Mouse (Mus musculus) neural tube, embryonic 14.5 days (tissue): ENCODE data around the gene Nrros. TPM values are rescaled to one million over a fixed set of nuclear protein-coding genes. Genes with fewer than 3 reads are reported as not detected.
A peak's percentile ranks its signal among the peaks of the same experiment; 100 is the strongest.

Source experiments
- ATAC-seq: fragments of 200-750 bp; cut with Nextera tagmentation; 2 replicates; pipeline ENCODE4 v1.8.0; 2017; ENCODE audit warnings: low read depth, mild to moderate bottlenecking, moderate TSS enrichment, moderate library complexity
- H3K27ac ChIP-seq: fragments of 300-500 bp; sonication (generic); 2 replicates; pipeline ENCODE4 v1.5.1; 2014; ENCODE audit warnings: low read depth, mild to moderate bottlenecking, control low read depth, low read length, moderate library complexity, mixed read lengths
- H3K27me3 ChIP-seq: fragments of 300-500 bp; sonication (generic); 2 replicates; pipeline ENCODE4 v1.6.1; 2014; ENCODE audit warnings: low read length; ENCODE audit not compliant: control insufficient read depth, insufficient read depth
- H3K36me3 ChIP-seq: fragments of 300-500 bp; sonication (generic); 2 replicates; pipeline ENCODE4 v1.6.1; 2014; ENCODE audit warnings: low read length, mixed read lengths; ENCODE audit not compliant: control insufficient read depth, insufficient read depth
- H3K4me1 ChIP-seq: fragments of 300-500 bp; sonication (generic); 2 replicates; pipeline ENCODE4 v1.6.1; 2014; ENCODE audit warnings: low read length; ENCODE audit not compliant: control insufficient read depth, insufficient read depth
- H3K4me2 ChIP-seq: fragments of 300-500 bp; sonication (generic); 2 replicates; pipeline ENCODE4 v1.6.1; 2014; ENCODE audit warnings: mild to moderate bottlenecking, low read depth, low read length, control low read depth
- H3K4me3 ChIP-seq: fragments of 300-500 bp; sonication (generic); 2 replicates; pipeline ENCODE4 v1.5.1; 2014; ENCODE audit warnings: low read depth, low read length, control low read depth, mixed read lengths
- H3K9ac ChIP-seq: fragments of 300-500 bp; sonication (generic); replicated peaks from 2 replicates; pipeline ENCODE4 v1.6.1; 2014; ENCODE audit warnings: low read depth, mild to moderate bottlenecking, control low read depth, low read length, mixed read lengths
- H3K9me3 ChIP-seq: fragments of 300-500 bp; sonication (generic); 2 replicates; pipeline ENCODE4 v1.6.1; 2016; ENCODE audit warnings: low read length; ENCODE audit not compliant: control insufficient read depth
- WGBS: fragments of 180-500 bp; shearing (Covaris S2); extraction: QIAGEN DNeasy Blood & Tissue Kit; methylation state at CpG from one replicate; pipeline ENCODE4 v1.1.7; 2014; 5-methylcytosine and 5-hydroxymethylcytosine counted together
- polyA plus RNA-seq: library from polyadenylated mRNA; unstranded; fragments of >200 nt; fragmentation: Nextera tagmentation; extraction: Ambion mirVana; gene quantifications from 2 replicates; pipeline ENCODE4 v1.2.1, GENCODE M21; 2014

Nrros gene
- polyA plus RNA-seq = 2.5 and 7.7 TPM in 2 replicates

- Histone ChIP-seq H3K27ac (no peak within 1 kb of the TSS), H3K4me3 (peak within 1 kb of the TSS; percentile 21; the same call in 1 of the 2 replicates), H3K4me1 (0 out of 2 replicates have a peak, but pooled peaks cover 3% of the 10 kb centered on the region), H3K36me3 (no peaks in the 10 kb centered on the region), H3K27me3 (peaks cover 7% of the 10 kb centered on the region; the same call in 1 of the 2 replicates), H3K4me2 (peak within 1 kb of the TSS; percentile 59), H3K9me3 (no peaks in the 10 kb centered on the region), H3K9ac (peak within 1 kb of the TSS; percentile 42)
- WGBS = 4% methylated on average over 25 of the region's 25 CpGs
- ATAC-seq = no peak
Measured at GRCm38 (mm10) chr16:32165281-32165821, at the start of gene Nrros. Gene Nrros (minus strand): TSS chr16:32165594.

GRCm38 (mm10) chr16:32214804-32215576, 49.6 kb upstream of the Nrros start:
- Histone ChIP-seq H3K9me3 (no peaks in the 10 kb centered on the region), H3K27me3 (no peaks in the 10 kb centered on the region), H3K27ac (no peak overlapping the region), H3K36me3 (no peaks in the 10 kb centered on the region), H3K4me1 (no peaks in the 10 kb centered on the region), H3K4me2 (no peak overlapping the region), H3K4me3 (no peak overlapping the region), H3K9ac (no peak overlapping the region)
- no peak for ATAC-seq
- WGBS = 81% methylated on average over 17 of the region's 17 CpGs

GRCm38 (mm10) chr16:32214156-32214555, 48.8 kb upstream of the Nrros start:
- H3K36me3 ChIP-seq = no peaks in the 10 kb centered on the region
- no peak overlapping the region for H3K4me2 ChIP-seq
- H3K27me3 ChIP-seq = no peaks in the 10 kb centered on the region
- no peak overlapping the region for H3K9ac ChIP-seq
- no peak overlapping the region for H3K27ac ChIP-seq
- no peak overlapping the region for H3K4me3 ChIP-seq
- ATAC-seq = no peak
- H3K4me1 ChIP-seq = no peaks in the 10 kb centered on the region
- H3K9me3 ChIP-seq = no peaks in the 10 kb centered on the region

- Histone ChIP-seq H3K4me1 (peaks cover 5% of the 10 kb centered on the region; the same call in 1 of the 2 replicates), H3K4me3 (no peak overlapping the region), H3K9ac (no peak overlapping the region), H3K9me3 (no peaks in the 10 kb centered on the region), H3K27me3 (no peaks in the 10 kb centered on the region), H3K36me3 (no peaks in the 10 kb centered on the region), H3K27ac (no peak overlapping the region), H3K4me2 (no peak overlapping the region)
- no peak for ATAC-seq
- WGBS = 63% methylated on average over 3 of the region's 3 CpGs
Measured at GRCm38 (mm10) chr16:32204902-32205301, 39.5 kb upstream of the Nrros start.

GRCm38 (mm10) chr16:32202681-32203080, 37.3 kb upstream of the Nrros start:
- WGBS = 78% methylated on average over 6 of the region's 6 CpGs
- H3K27ac ChIP-seq = no peak overlapping the region
- no peaks in the 10 kb centered on the region for H3K27me3 ChIP-seq
- H3K9ac ChIP-seq = no peak overlapping the region
- no peak for ATAC-seq
- no peaks in the 10 kb centered on the region for H3K9me3 ChIP-seq
- H3K36me3 ChIP-seq = no peaks in the 10 kb centered on the region
- peaks cover 5% of the 10 kb centered on the region; the same call in 1 of the 2 replicates for H3K4me1 ChIP-seq
- H3K4me3 ChIP-seq = no peak overlapping the region
- H3K4me2 ChIP-seq = no peak overlapping the region

GRCm38 (mm10) chr16:32201004-32201325, 35.6 kb upstream of the Nrros start:
- Histone ChIP-seq H3K9ac (no peak overlapping the region), H3K27me3 (no peaks in the 10 kb centered on the region), H3K9me3 (no peaks in the 10 kb centered on the region), H3K27ac (peak overlapping the region; percentile 67; the same call in 1 of the 2 replicates), H3K4me1 (peaks cover 5% of the 10 kb centered on the region; the same call in 1 of the 2 replicates), H3K4me3 (no peak overlapping the region), H3K36me3 (no peaks in the 10 kb centered on the region), H3K4me2 (peak overlapping the region; percentile 30)
- no peak for ATAC-seq
- 27% methylated on average over 9 of the region's 9 CpGs for WGBS

GRCm38 (mm10) chr16:32200256-32201003, 35.0 kb upstream of the Nrros start:
- peak overlapping the region; percentile 67 for H3K27ac ChIP-seq
- H3K4me3 ChIP-seq = no peak overlapping the region
- H3K4me1 ChIP-seq = peaks cover 5% of the 10 kb centered on the region; the same call in 1 of the 2 replicates
- ATAC-seq = peak; percentile 65; the same call in 1 of the 2 replicates
- peak overlapping the region; percentile 30 for H3K4me2 ChIP-seq
- no peaks in the 10 kb centered on the region for H3K9me3 ChIP-seq
- H3K9ac ChIP-seq = no peak overlapping the region
- no peaks in the 10 kb centered on the region for H3K27me3 ChIP-seq
- H3K36me3 ChIP-seq = no peaks in the 10 kb centered on the region
- WGBS = 53% methylated on average over 21 of the region's 21 CpGs

- Histone ChIP-seq H3K27me3 (no peaks in the 10 kb centered on the region), H3K4me2 (no peak overlapping the region), H3K27ac (no peak overlapping the region), H3K4me3 (no peak overlapping the region), H3K36me3 (no peaks in the 10 kb centered on the region), H3K9ac (no peak overlapping the region), H3K9me3 (no peaks in the 10 kb centered on the region), H3K4me1 (no peaks in the 10 kb centered on the region)
- WGBS = 80% methylated on average over 12 of the region's 12 CpGs
- ATAC-seq = no peak
Measured at GRCm38 (mm10) chr16:32190011-32190441, 24.6 kb upstream of the Nrros start.

- Histone ChIP-seq H3K27ac (no peak overlapping the region), H3K4me2 (no peak overlapping the region), H3K4me3 (no peak overlapping the region), H3K36me3 (no peaks in the 10 kb centered on the region), H3K4me1 (no peaks in the 10 kb centered on the region), H3K27me3 (no peaks in the 10 kb centered on the region), H3K9me3 (no peaks in the 10 kb centered on the region), H3K9ac (no peak overlapping the region)
- no peak for ATAC-seq
- WGBS = 73% methylated on average over 6 of the region's 6 CpGs
Measured at GRCm38 (mm10) chr16:32189109-32189508, 23.7 kb upstream of the Nrros start.
